Mouse (Mus musculus) thymus, adult 2 months (tissue): ENCODE measurements around the gene Zscan4f. TPM values are rescaled to one million over a fixed set of nuclear protein-coding genes. Genes with fewer than 3 reads are reported as not detected.
"Not testable (repeated sequence)": the region's sequence is repeated elsewhere in the genome, so short reads cannot be mapped to it uniquely, and the experiment has no call there.

ENCODE experiments used
- DNase-seq: peaks from one replicate; pipeline ENCODE4 v3.0.0; 2021
- H3K27ac ChIP-seq: fragments of 200-500 bp; 2 replicates; pipeline ENCODE4 v1.5.1; 2012; ENCODE audit warnings: low read length, control low read depth; ENCODE audit not compliant: control insufficient read depth, insufficient read depth
- H3K27me3 ChIP-seq: fragments of 200-500 bp; 2 replicates; pipeline ENCODE4 v1.6.1; 2012; ENCODE audit warnings: mild to moderate bottlenecking, low read length, moderate library complexity, mixed read lengths; ENCODE audit not compliant: control insufficient read depth, insufficient read depth
- H3K36me3 ChIP-seq: fragments of 200-500 bp; 2 replicates; pipeline ENCODE4 v1.6.1; 2012; ENCODE audit warnings: mild to moderate bottlenecking, low read length, moderate library complexity; ENCODE audit not compliant: control insufficient read depth, insufficient read depth
- H3K4me1 ChIP-seq: fragments of 200-500 bp; replicated peaks from 2 replicates; pipeline ENCODE4 v1.6.1; 2012; ENCODE audit warnings: low read length; ENCODE audit not compliant: control insufficient read depth, insufficient read depth
- H3K4me3 ChIP-seq: fragments of 200-500 bp; 2 replicates; pipeline ENCODE4 v1.5.1; 2012; ENCODE audit warnings: mild to moderate bottlenecking, low read length, control low read depth, moderate library complexity; ENCODE audit not compliant: control insufficient read depth, insufficient read depth
- WGBS: fragments of 180-500 bp; shearing (Covaris S2); methylation state at CpG from one replicate; pipeline ENCODE4 v1.1.7; 2018; 5-methylcytosine and 5-hydroxymethylcytosine counted together
- polyA plus RNA-seq: library from polyadenylated mRNA; depleted of rRNA; stranded (reverse); fragments of >200 nt; gene quantifications from 2 replicates; pipeline ENCODE4 v1.2.3, GENCODE M21; 2012; rRNA removed

Zscan4f gene
- 0.08 TPM in 1 of 2 replicates, not detected in the other for polyA plus RNA-seq

- 96% methylated on average over 3 of the region's 3 CpGs for WGBS
- H3K27me3 ChIP-seq, H3K4me1 ChIP-seq, H3K36me3 ChIP-seq, DNase-seq, H3K27ac ChIP-seq, H3K4me3 ChIP-seq: not testable (repeated sequence)
Measured at GRCm38 (mm10) chr7:11397615-11398014, at the start of gene Zscan4f. Gene Zscan4f (plus strand): TSS chr7:11397915.

DNA sequence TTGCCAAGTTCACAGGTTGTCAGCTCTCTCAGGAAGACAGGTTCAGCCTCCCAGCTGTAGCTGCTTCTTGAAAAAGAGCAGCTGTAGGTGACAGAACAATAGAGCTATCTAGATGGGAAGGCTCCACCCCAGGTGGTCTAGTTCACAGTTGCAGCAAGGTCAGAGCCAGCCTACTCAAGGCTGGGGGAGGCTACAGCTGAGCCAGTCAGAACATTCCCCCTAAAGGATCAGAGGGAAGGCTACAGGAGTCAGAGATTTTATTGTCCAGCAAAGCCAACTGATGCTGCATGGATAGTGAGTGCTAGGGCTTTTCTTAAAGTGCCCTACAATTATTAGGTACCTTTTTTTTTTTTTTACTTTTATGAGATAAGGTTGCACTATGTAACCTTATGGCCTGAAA is 13.1 kb upstream of the Zscan4f start:
- DNase-seq, H3K4me1 ChIP-seq, H3K36me3 ChIP-seq, H3K27ac ChIP-seq, H3K4me3 ChIP-seq, H3K27me3 ChIP-seq: not testable (repeated sequence)

Other genes starting within 250 kb of the Zscan4f start
- gene Zscan4d, start 231.8 kb upstream of the Zscan4f start, polyA plus RNA-seq = not detected in 2 replicates
- not detected in 2 replicates for gene Zscan4e, start 87.2 kb upstream of the Zscan4f start, polyA plus RNA-seq
- gene Zscan4-ps2, start 116.4 kb downstream of the Zscan4f start, polyA plus RNA-seq = not detected in 2 replicates
- not detected in 2 replicates for gene Zscan4-ps3, start 211.4 kb downstream of the Zscan4f start, polyA plus RNA-seq